Mouse (Mus musculus): ENCODE data around the gene Dnaic2. TPM values are rescaled to one million over a fixed set of nuclear protein-coding genes. Genes with fewer than 3 reads are reported as not detected.

Gene Dnaic2
- total RNA-seq, 2 experiments from 2014 or later = 1.3 to 2.0 TPM

- no peak for DNase-seq (ENCODE audit: low spot score in 2 of 2)
These were observed 68.7 kb downstream of the Dnaic2 start, which contains the start of gene Btbd17 for GRCm38 (mm10) chr11:114795848-114796322. Gene Btbd17 (minus strand): TSS chr11:114795945.

- no peak for DNase-seq (ENCODE audit: low spot score in 2 of 2)
These were observed 70.0 kb downstream of the Dnaic2 start for GRCm38 (mm10) chr11:114797176-114797575.

- DNase-seq (ENCODE audit: low spot score in 2 of 2) = no peak
These were observed 70.8 kb downstream of the Dnaic2 start for GRCm38 (mm10) chr11:114797981-114798380.

- DNase-seq (ENCODE audit: low spot score in 2 of 2) = no peak
These were observed 71.4 kb downstream of the Dnaic2 start, which contains the start of gene Gpr142 for GRCm38 (mm10) chr11:114798624-114799023. Gene Gpr142 (plus strand): TSS chr11:114798924.

GRCm38 (mm10) chr11:114801906-114802305 is 74.7 kb downstream of the Dnaic2 start:
- DNase-seq (ENCODE audit: low spot score in 2 of 2) = no peak

DNA sequence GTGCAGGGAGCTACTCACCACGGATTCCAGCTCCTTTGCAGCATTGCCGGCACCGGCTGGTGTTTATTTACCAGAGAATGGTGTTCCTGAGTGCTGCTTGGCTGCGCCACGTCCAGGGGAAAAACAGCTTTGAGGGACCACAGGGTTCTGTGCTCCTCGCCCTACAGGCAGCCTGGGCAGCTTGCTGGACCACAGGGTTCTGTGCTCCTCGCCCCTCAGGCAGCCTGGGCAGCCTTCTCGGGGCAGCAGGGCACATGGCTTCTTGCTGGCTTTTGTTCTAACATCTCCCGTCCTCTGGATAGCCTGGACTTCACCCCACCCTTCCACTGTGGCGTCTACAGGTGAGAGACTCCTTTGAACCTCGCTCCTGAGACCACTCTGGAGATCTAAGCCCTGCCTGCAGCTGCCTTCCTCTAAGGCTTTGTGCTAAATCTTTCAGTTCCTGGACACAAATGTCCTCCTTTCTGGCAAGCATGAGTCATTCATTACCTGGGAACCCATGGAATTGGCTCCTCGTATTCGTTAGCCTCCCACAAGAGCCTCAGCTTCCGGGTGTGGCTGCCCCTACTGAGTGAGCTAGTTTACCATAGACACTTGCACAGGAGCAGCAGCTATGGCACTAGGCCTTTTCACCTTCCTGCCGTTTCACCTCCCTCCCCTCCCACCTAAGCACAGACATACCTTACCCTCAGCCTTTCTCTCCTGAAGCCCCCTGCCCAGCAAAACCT is 75.5 kb downstream of the Dnaic2 start:
- no peak for DNase-seq (ENCODE audit: low spot score in 2 of 2)

GRCm38 (mm10) chr11:114803990-114804389 is 76.8 kb downstream of the Dnaic2 start:
- no peak for DNase-seq (ENCODE audit: low spot score in 2 of 2)

GRCm38 (mm10) chr11:114807025-114807424 is 79.8 kb downstream of the Dnaic2 start:
- no peak for DNase-seq (ENCODE audit: low spot score in 2 of 2)

Other genes with a start within 250 kb of the Dnaic2 start
- gene Rpl38, start 58.9 kb upstream of the Dnaic2 start, total RNA-seq (2021) = 1,000 to 10,000 TPM; 1,199 to 1,226 TPM
- gene Ttyh2, start 52.0 kb upstream of the Dnaic2 start, total RNA-seq (2021) = 100 to 1,000 TPM; 101 to 108 TPM
- 1 to 10 TPM; 3.4 to 5.6 TPM for gene Kif19a, start 38.0 kb downstream of the Dnaic2 start, total RNA-seq (2021)
- 1 to 10 TPM; 3.6 to 4.4 TPM for gene Btbd17, start 68.5 kb downstream of the Dnaic2 start, total RNA-seq (2021)
- gene Gpr142, start 71.5 kb downstream of the Dnaic2 start, total RNA-seq (2021) = not detected
- gene Gprc5c, start 123.7 kb downstream of the Dnaic2 start, total RNA-seq (2021) = 10 to 100 TPM; 51.0 to 57.9 TPM
- gene Cd300a, start 162.6 kb downstream of the Dnaic2 start, total RNA-seq (2021) = 1 to 10 TPM; 1.3 to 2.0 TPM
- gene Cd300lb, start 207.0 kb downstream of the Dnaic2 start, total RNA-seq (2021) = 1 to 10 TPM in 1 of 2 experiments, under 1 TPM in 1; 0.49 to 1.1 TPM
- not detected for gene Cd300c, start 241.7 kb downstream of the Dnaic2 start, total RNA-seq (2021)

Measured in gastrocnemius, postnatal 4 days (tissue).